Mouse (Mus musculus): Measurements from ENCODE around the gene Hoxb7.

Gene Hoxb7

GRCm38 (mm10) chr11:96314671-96315343, 28.4 kb downstream of the Hoxb7 start:
- no peak for DNase-seq (ENCODE audit: extremely low read depth, low read depth)

GRCm38 (mm10) chr11:96315344-96315681, 28.9 kb downstream of the Hoxb7 start:
- no peak for DNase-seq (ENCODE audit: extremely low read depth, low read depth)

GRCm38 (mm10) chr11:96316696-96317607, 30.5 kb downstream of the Hoxb7 start:
- DNase-seq (ENCODE audit: extremely low read depth, low read depth) = no peak

GRCm38 (mm10) chr11:96317608-96318367, 31.4 kb downstream of the Hoxb7 start, which contains the start of gene Hoxb4:
Gene Hoxb4 (plus strand): TSS chr11:96318267.
- DNase-seq (ENCODE audit: extremely low read depth, low read depth) = no peak

GRCm38 (mm10) chr11:96318368-96319070, 32.1 kb downstream of the Hoxb7 start:
- DNase-seq (ENCODE audit: extremely low read depth, low read depth) = no peak

- DNase-seq (ENCODE audit: extremely low read depth, low read depth) = no peak
Measured at GRCm38 (mm10) chr11:96319071-96319902, 32.9 kb downstream of the Hoxb7 start.

- no peak for DNase-seq (ENCODE audit: extremely low read depth, low read depth)
Measured at GRCm38 (mm10) chr11:96319910-96320309, 33.5 kb downstream of the Hoxb7 start.

- DNase-seq (ENCODE audit: extremely low read depth, low read depth) = no peak
Measured at GRCm38 (mm10) chr11:96320688-96321087, 34.3 kb downstream of the Hoxb7 start.

- DNase-seq (ENCODE audit: extremely low read depth, low read depth) = no peak
Measured at GRCm38 (mm10) chr11:96321846-96322245, 35.4 kb downstream of the Hoxb7 start.

GRCm38 (mm10) chr11:96322738-96323137, 36.3 kb downstream of the Hoxb7 start:
- no peak for DNase-seq (ENCODE audit: extremely low read depth, low read depth)

GRCm38 (mm10) chr11:96323154-96323553, 36.7 kb downstream of the Hoxb7 start, which contains the start of gene Hoxb3:
Gene Hoxb3 (plus strand): TSS chr11:96323326.
- DNase-seq (ENCODE audit: extremely low read depth, low read depth) = no peak

GRCm38 (mm10) chr11:96324125-96324524, 37.7 kb downstream of the Hoxb7 start:
- DNase-seq (ENCODE audit: extremely low read depth, low read depth) = no peak

GRCm38 (mm10) chr11:96324965-96325364, 38.5 kb downstream of the Hoxb7 start:
- DNase-seq (ENCODE audit: extremely low read depth, low read depth) = no peak

GRCm38 (mm10) chr11:96325747-96326212, 39.4 kb downstream of the Hoxb7 start:
- DNase-seq (ENCODE audit: extremely low read depth, low read depth) = no peak

- no peak for DNase-seq (ENCODE audit: extremely low read depth, low read depth)
Measured at GRCm38 (mm10) chr11:96326705-96327104, 40.3 kb downstream of the Hoxb7 start.

GRCm38 (mm10) chr11:96327122-96327521, 40.7 kb downstream of the Hoxb7 start:
- no peak for DNase-seq (ENCODE audit: extremely low read depth, low read depth)

GRCm38 (mm10) chr11:96327750-96328149, 41.3 kb downstream of the Hoxb7 start:
- no peak for DNase-seq (ENCODE audit: extremely low read depth, low read depth)

- DNase-seq (ENCODE audit: extremely low read depth, low read depth) = no peak
Measured at GRCm38 (mm10) chr11:96328605-96329004, 42.2 kb downstream of the Hoxb7 start.

GRCm38 (mm10) chr11:96332105-96332504, 45.7 kb downstream of the Hoxb7 start:
- DNase-seq (ENCODE audit: extremely low read depth, low read depth) = no peak

GRCm38 (mm10) chr11:96332618-96333032, 46.2 kb downstream of the Hoxb7 start:
- DNase-seq (ENCODE audit: extremely low read depth, low read depth) = no peak
